Mouse (Mus musculus) intestine, postnatal 0 days (tissue): ENCODE data around the gene Kcp. TPM values are rescaled to one million over a fixed set of nuclear protein-coding genes. Genes with fewer than 3 reads are reported as not detected.

Experiments
- ATAC-seq: fragments of 200-750 bp; cut with Nextera tagmentation; 2 replicates; pipeline ENCODE4 v1.8.0; 2017; ENCODE audit warnings: mild to moderate bottlenecking, moderate TSS enrichment, moderate library complexity
- H3K27ac ChIP-seq: fragments of 300-500 bp; sonication (generic); 2 replicates; pipeline ENCODE4 v1.5.1; 2014; ENCODE audit warnings: mild to moderate bottlenecking, low read depth, low read length, moderate library complexity
- H3K27me3 ChIP-seq: fragments of 300-500 bp; sonication (generic); replicated peaks from 2 replicates; pipeline ENCODE4 v1.6.1; 2014; ENCODE audit warnings: low read length, mixed read lengths; ENCODE audit not compliant: control insufficient read depth, insufficient read depth
- H3K36me3 ChIP-seq: fragments of 300-500 bp; sonication (generic); 2 replicates; pipeline ENCODE4 v1.6.1; 2014; ENCODE audit warnings: mild to moderate bottlenecking, moderate library complexity; ENCODE audit not compliant: control insufficient read depth, insufficient read depth
- H3K4me1 ChIP-seq: fragments of 300-500 bp; sonication (generic); replicated peaks from 2 replicates; pipeline ENCODE4 v1.6.1; 2014; ENCODE audit warnings: antibody characterized with exemption, low read length, mixed read lengths; ENCODE audit not compliant: control insufficient read depth, insufficient read depth
- H3K4me2 ChIP-seq: fragments of 300-500 bp; sonication (generic); replicated peaks from 2 replicates; pipeline ENCODE4 v1.6.1; 2014; ENCODE audit warnings: low read depth, mild to moderate bottlenecking, moderate library complexity
- H3K4me3 ChIP-seq: fragments of 300-500 bp; sonication (generic); 2 replicates; pipeline ENCODE4 v1.5.1; 2014; ENCODE audit warnings: low read depth, low read length
- H3K9ac ChIP-seq: fragments of 300-500 bp; sonication (generic); 2 replicates; pipeline ENCODE4 v1.6.1; 2014; ENCODE audit warnings: mild to moderate bottlenecking, low read depth, low read length
- H3K9me3 ChIP-seq: fragments of 300-500 bp; sonication (generic); 2 replicates; pipeline ENCODE4 v1.6.1; 2016; ENCODE audit warnings: mixed run types; ENCODE audit not compliant: control insufficient read depth
- CTCF ChIP-seq: sonication (generic); IDR thresholded peaks from 2 replicates; pipeline ENCODE4 v1.5.1; 2016; ENCODE audit warnings: low read depth, mild to moderate bottlenecking, control low read depth, antibody characterized with exemption, moderate library complexity
- WGBS: fragments of 180-500 bp; shearing (Covaris S2); extraction: QIAGEN DNeasy Blood & Tissue Kit; methylation state at CpG from one replicate; pipeline ENCODE4 v1.1.7; 2014; 5-methylcytosine and 5-hydroxymethylcytosine counted together
- polyA plus RNA-seq: library from polyadenylated mRNA; unstranded; fragments of >200 nt; fragmentation: Nextera tagmentation; extraction: Ambion mirVana; gene quantifications from 2 replicates; pipeline ENCODE4 v1.2.1, GENCODE M21; 2015

Kcp gene
- polyA plus RNA-seq, 1 experiment from 2014 or later = 2.7 TPM

- WGBS = 47% methylated on average over 2 of the region's 2 CpGs
- TF ChIP-seq CTCF = no peak
Observed at GRCm38 (mm10) chr6:29529444-29529820, 21.7 kb upstream of the Kcp start.

GRCm38 (mm10) chr6:29528561-29529443 lies 21.1 kb upstream of the Kcp start:
- TF ChIP-seq CTCF = no peak
- WGBS = 31% methylated on average over 13 of the region's 13 CpGs
- H3K4me2 ChIP-seq = peak overlapping the region; percentile 99
- peaks cover 19% of the 10 kb centered on the region for H3K27me3 ChIP-seq
- peak overlapping the region; percentile 64; the same call in 1 of the 2 replicates for H3K4me3 ChIP-seq
- H3K9ac ChIP-seq = no peak overlapping the region
- peak overlapping the region; percentile 21; the same call in 1 of the 2 replicates for H3K27ac ChIP-seq
- H3K4me1 ChIP-seq = no peaks in the 10 kb centered on the region; the same call in 1 of the 2 replicates
- ATAC-seq = no peak
- no peaks in the 10 kb centered on the region for H3K36me3 ChIP-seq
- no peaks in the 10 kb centered on the region for H3K9me3 ChIP-seq

More at GRCm38 (mm10) chr6:29529444-29529820, 21.7 kb upstream of the Kcp start:
- Histone ChIP-seq H3K4me1 (no peaks in the 10 kb centered on the region; the same call in 1 of the 2 replicates), H3K36me3 (no peaks in the 10 kb centered on the region), H3K4me3 (no peak overlapping the region), H3K4me2 (peak overlapping the region; percentile 99; the same call in 1 of the 2 replicates), H3K9me3 (no peaks in the 10 kb centered on the region), H3K9ac (no peak overlapping the region), H3K27ac (no peak overlapping the region), H3K27me3 (peaks cover 19% of the 10 kb centered on the region)
- ATAC-seq = no peak

GRCm38 (mm10) chr6:29528165-29528505 lies 20.4 kb upstream of the Kcp start:
- Histone ChIP-seq H3K36me3 (no peaks in the 10 kb centered on the region), H3K4me1 (no peaks in the 10 kb centered on the region; the same call in 1 of the 2 replicates), H3K4me3 (peak overlapping the region; percentile 64), H3K9ac (0 out of 2 replicates have a peak overlapping the region, but pooled peaks have one; percentile 7), H3K4me2 (peak overlapping the region; percentile 99), H3K27me3 (peaks cover 19% of the 10 kb centered on the region), H3K27ac (peak overlapping the region; percentile 21; the same call in 1 of the 2 replicates), H3K9me3 (no peaks in the 10 kb centered on the region)
- no peak for ATAC-seq
- 11% methylated on average over 8 of the region's 8 CpGs for WGBS
- no peak; the same call in 1 of the 2 replicates for TF ChIP-seq CTCF

GRCm38 (mm10) chr6:29527361-29528164 lies 19.8 kb upstream of the Kcp start:
- Histone ChIP-seq H3K4me2 (peak overlapping the region; percentile 99), H3K4me3 (peak overlapping the region; percentile 64), H3K27ac (0 out of 2 replicates have a peak overlapping the region, but pooled peaks have one; percentile 21), H3K9me3 (no peaks in the 10 kb centered on the region), H3K9ac (0 out of 2 replicates have a peak overlapping the region, but pooled peaks have one; percentile 7), H3K36me3 (no peaks in the 10 kb centered on the region), H3K4me1 (no peaks in the 10 kb centered on the region; the same call in 1 of the 2 replicates), H3K27me3 (peaks cover 19% of the 10 kb centered on the region)
- peak; percentile 48; the same call in 1 of the 2 replicates for ATAC-seq
- TF ChIP-seq CTCF = 0 out of 2 replicates have a peak, but pooled peaks have one; percentile 13
- 6% methylated on average over 34 of the region's 34 CpGs for WGBS

GRCm38 (mm10) chr6:29526281-29527251 lies 18.8 kb upstream of the Kcp start, which contains the start of gene Irf5:
TSS of gene Irf5 (plus strand) at chr6:29526625.
- no peak within 1 kb of the TSS for H3K27ac ChIP-seq
- H3K9ac ChIP-seq = peak within 1 kb of the TSS; percentile 58
- no peaks in the 10 kb centered on the region; the same call in 1 of the 2 replicates for H3K4me1 ChIP-seq
- no peak for TF ChIP-seq CTCF
- H3K9me3 ChIP-seq = no peaks in the 10 kb centered on the region
- peak within 1 kb of the TSS; percentile 99 for H3K4me2 ChIP-seq
- WGBS = 1% methylated on average over 64 of the region's 96 CpGs
- peak within 1 kb of the TSS; percentile 64 for H3K4me3 ChIP-seq
- no peaks in the 10 kb centered on the region for H3K36me3 ChIP-seq
- H3K27me3 ChIP-seq = peaks cover 19% of the 10 kb centered on the region
- peak; percentile 18 for ATAC-seq
